Mouse (Mus musculus): ENCODE data around the gene Mrpl55. TPM values are rescaled to one million over a fixed set of nuclear protein-coding genes. Genes with fewer than 3 reads are reported as not detected.
A peak's percentile ranks its signal among the peaks of the same experiment; 100 is the strongest.

Gene Mrpl55
- total and polyA plus RNA-seq, 2 experiments = 25.1 to 37.7 TPM

- Histone ChIP-seq H3K4me1 (ENCODE audit: control insufficient read depth, insufficient read depth, low read length) (peaks cover 4% of the 10 kb centered on the region; the same call in 1 of the 2 replicates), H3K27me3 (ENCODE audit: control insufficient read depth, insufficient read depth, low read length) (no peaks in the 10 kb centered on the region), H3K4me3 (ENCODE audit: insufficient read depth, low read depth, low read length) (no peak overlapping the region), H3K9ac (ENCODE audit: low read depth, low read length) (no peak overlapping the region), H3K36me3 (ENCODE audit: control insufficient read depth, insufficient read depth, low read length) (peaks cover 3% of the 10 kb centered on the region; the same call in 1 of the 2 replicates), H3K27ac (replicated peaks; ENCODE audit: insufficient read depth, low read depth, low read length) (no peak overlapping the region), H3K79me2 (ENCODE audit: control insufficient read depth, insufficient read depth, low read length) (no peaks in the 10 kb centered on the region)
- no peak for DNase-seq (ENCODE audit: extremely low read depth, low read depth, low spot score)
- TF ChIP-seq CTCF (IDR thresholded peaks at IDR 0.05; ENCODE audit: low read depth, low read length) (0 out of 2 replicates have a peak, but pooled peaks have one; percentile 16), POLR2A (IDR thresholded peaks at IDR 0.05; ENCODE audit: extremely low read depth, insufficient read depth, low read length) (no peak)
- 83% methylated on average over 5 of the region's 5 CpGs for WGBS
Measured at GRCm38 (mm10) chr11:59161398-59161797, 40.9 kb upstream of the Mrpl55 start.

- no peaks in the 10 kb centered on the region for H3K79me2 ChIP-seq (ENCODE audit: control insufficient read depth, insufficient read depth, low read length)
- H3K4me3 ChIP-seq (ENCODE audit: insufficient read depth, low read depth, low read length) = peak overlapping the region; percentile 42
- H3K4me1 ChIP-seq (ENCODE audit: control insufficient read depth, insufficient read depth, low read length) = peaks cover 4% of the 10 kb centered on the region; the same call in 1 of the 2 replicates
- peaks cover 3% of the 10 kb centered on the region; the same call in 1 of the 2 replicates for H3K36me3 ChIP-seq (ENCODE audit: control insufficient read depth, insufficient read depth, low read length)
- 36% methylated on average over 9 of the region's 9 CpGs for WGBS
- H3K27ac ChIP-seq (replicated peaks; ENCODE audit: insufficient read depth, low read depth, low read length) = peak overlapping the region; percentile 46
- TF ChIP-seq POLR2A (IDR thresholded peaks at IDR 0.05; ENCODE audit: extremely low read depth, insufficient read depth, low read length) (no peak), CTCF (IDR thresholded peaks at IDR 0.05; ENCODE audit: low read depth, low read length) (no peak)
- peak overlapping the region; percentile 7; the same call in 1 of the 2 replicates for H3K9ac ChIP-seq (ENCODE audit: low read depth, low read length)
- peak; percentile 16 for DNase-seq (ENCODE audit: extremely low read depth, low read depth, low spot score)
- no peaks in the 10 kb centered on the region for H3K27me3 ChIP-seq (ENCODE audit: control insufficient read depth, insufficient read depth, low read length)
Measured at GRCm38 (mm10) chr11:59162443-59163254, 39.6 kb upstream of the Mrpl55 start.

DNA sequence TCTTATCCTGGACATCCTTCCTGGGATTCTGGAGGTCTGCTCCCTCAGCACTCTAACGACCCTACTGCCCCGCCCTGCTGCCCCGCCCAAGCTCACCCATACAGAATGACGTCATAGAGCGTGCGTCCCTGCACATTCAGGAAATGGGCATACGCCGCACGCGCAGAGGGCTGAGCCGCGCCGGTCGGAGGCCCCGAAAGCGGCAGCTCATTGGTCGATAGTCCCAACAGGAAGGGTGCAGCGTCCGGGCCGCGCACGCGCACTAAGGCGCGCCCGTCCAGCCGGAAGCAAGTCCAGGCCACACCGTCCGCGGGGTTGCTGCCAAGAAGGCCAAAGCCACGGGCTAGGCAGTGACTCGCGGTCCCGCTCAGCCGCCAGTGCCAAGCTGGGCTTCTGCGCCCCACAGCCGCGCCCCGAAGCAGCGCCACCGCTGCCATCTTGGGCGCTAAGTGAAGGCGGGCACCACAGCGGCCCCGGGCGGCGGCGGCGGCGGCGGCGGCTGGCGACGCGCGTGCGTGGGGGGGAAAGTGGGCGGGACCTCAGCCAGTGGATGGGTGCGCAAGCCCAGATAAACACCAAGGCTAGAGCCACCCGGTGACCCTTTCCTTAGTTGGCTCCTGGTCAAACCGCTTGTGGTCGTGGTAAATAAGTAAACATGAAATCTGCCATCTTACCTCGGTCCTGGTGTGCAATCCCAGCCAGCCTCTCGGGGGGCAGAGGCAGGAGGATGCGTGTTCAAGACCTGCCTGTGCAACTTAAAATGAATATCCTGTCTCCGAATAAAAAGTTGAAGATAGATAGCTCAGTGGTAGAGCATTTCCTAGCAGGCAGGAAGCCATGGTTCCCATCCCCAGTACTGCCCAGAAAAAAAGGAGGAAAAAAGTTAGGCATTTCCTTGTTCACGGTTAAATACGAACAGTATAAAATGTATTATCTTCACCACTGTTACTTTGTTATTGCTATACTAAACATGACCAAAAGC lies 38.7 kb upstream of the Mrpl55 start, which contains the start of gene Iba57:
Gene Iba57, minus strand, starts transcription at position 485 of the 982 bp plus-strand sequence.
- Histone ChIP-seq H3K79me2 (ENCODE audit: control insufficient read depth, insufficient read depth, low read length) (no peaks in the 10 kb centered on the region), H3K4me3 (ENCODE audit: insufficient read depth, low read depth, low read length) (peak within 1 kb of the TSS; percentile 67), H3K9ac (ENCODE audit: low read depth, low read length) (peak within 1 kb of the TSS; percentile 96), H3K4me1 (ENCODE audit: control insufficient read depth, insufficient read depth, low read length) (peaks cover 4% of the 10 kb centered on the region; the same call in 1 of the 2 replicates), H3K27me3 (ENCODE audit: control insufficient read depth, insufficient read depth, low read length) (no peaks in the 10 kb centered on the region), H3K27ac (replicated peaks; ENCODE audit: insufficient read depth, low read depth, low read length) (peak within 1 kb of the TSS; percentile 91), H3K36me3 (ENCODE audit: control insufficient read depth, insufficient read depth, low read length) (no peaks in the 10 kb centered on the region)
- 2% methylated on average over 68 of the region's 68 CpGs for WGBS
- peak; percentile 92 for DNase-seq (ENCODE audit: extremely low read depth, low read depth, low spot score)
- TF ChIP-seq CTCF (IDR thresholded peaks at IDR 0.05; ENCODE audit: low read depth, low read length) (peak; percentile 10; the same call in 1 of the 2 replicates), POLR2A (IDR thresholded peaks at IDR 0.05; ENCODE audit: extremely low read depth, insufficient read depth, low read length) (peak; percentile 59; the same call in 1 of the 2 replicates)

- WGBS = 83% methylated on average over 9 of the region's 9 CpGs
- DNase-seq (ENCODE audit: extremely low read depth, low read depth, low spot score) = no peak
- Histone ChIP-seq H3K79me2 (ENCODE audit: control insufficient read depth, insufficient read depth, low read length) (no peaks in the 10 kb centered on the region), H3K9ac (ENCODE audit: low read depth, low read length) (no peak overlapping the region), H3K4me1 (ENCODE audit: control insufficient read depth, insufficient read depth, low read length) (peaks cover 4% of the 10 kb centered on the region; the same call in 1 of the 2 replicates), H3K27me3 (ENCODE audit: control insufficient read depth, insufficient read depth, low read length) (no peaks in the 10 kb centered on the region), H3K27ac (replicated peaks; ENCODE audit: insufficient read depth, low read depth, low read length) (peak overlapping the region; percentile 83), H3K4me3 (ENCODE audit: insufficient read depth, low read depth, low read length) (no peak overlapping the region), H3K36me3 (ENCODE audit: control insufficient read depth, insufficient read depth, low read length) (no peaks in the 10 kb centered on the region)
- no peak for TF ChIP-seq CTCF (IDR thresholded peaks at IDR 0.05; ENCODE audit: low read depth, low read length)
- no peak for TF ChIP-seq POLR2A (IDR thresholded peaks at IDR 0.05; ENCODE audit: extremely low read depth, insufficient read depth, low read length)
Measured at GRCm38 (mm10) chr11:59164384-59164783, 37.9 kb upstream of the Mrpl55 start.

DNA sequence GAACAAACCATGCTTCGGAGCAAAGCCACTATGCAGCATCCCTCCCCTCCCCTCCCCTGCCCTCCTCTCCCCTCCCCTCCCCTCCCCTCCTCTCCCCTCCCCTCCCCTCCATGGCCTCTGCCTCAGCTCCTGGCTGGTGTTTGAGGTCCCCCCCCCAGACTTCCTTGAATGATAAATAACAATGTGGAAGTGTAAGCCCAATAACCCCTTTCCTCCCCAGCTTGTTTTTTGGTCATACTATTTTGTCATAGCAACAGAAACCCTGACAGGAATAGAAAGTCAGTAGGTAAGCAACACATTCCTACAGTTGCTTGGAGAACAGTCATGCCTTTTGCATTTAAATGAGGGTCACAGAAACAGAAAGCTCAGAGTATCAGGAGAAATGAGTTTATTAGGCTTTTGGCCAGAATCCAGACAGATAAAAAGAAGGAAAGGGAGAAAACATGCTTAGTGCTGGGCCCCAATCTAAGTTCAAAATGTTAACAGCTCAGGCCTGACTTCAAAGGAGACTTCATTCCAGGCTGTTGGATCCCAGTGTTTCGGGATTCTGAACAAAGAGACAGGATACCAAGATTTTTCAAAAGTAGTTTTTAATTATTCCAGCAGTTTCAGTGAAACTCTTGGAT lies 36.6 kb upstream of the Mrpl55 start:
- H3K27me3 ChIP-seq (ENCODE audit: control insufficient read depth, insufficient read depth, low read length) = no peaks in the 10 kb centered on the region
- H3K4me1 ChIP-seq (ENCODE audit: control insufficient read depth, insufficient read depth, low read length) = peaks cover 4% of the 10 kb centered on the region; the same call in 1 of the 2 replicates
- DNase-seq (ENCODE audit: extremely low read depth, low read depth, low spot score) = peak; percentile 26
- 84% methylated on average over 2 of the region's 2 CpGs for WGBS
- H3K36me3 ChIP-seq (ENCODE audit: control insufficient read depth, insufficient read depth, low read length) = no peaks in the 10 kb centered on the region
- no peaks in the 10 kb centered on the region for H3K79me2 ChIP-seq (ENCODE audit: control insufficient read depth, insufficient read depth, low read length)
- no peak overlapping the region for H3K9ac ChIP-seq (ENCODE audit: low read depth, low read length)
- no peak overlapping the region for H3K4me3 ChIP-seq (ENCODE audit: insufficient read depth, low read depth, low read length)
- no peak for TF ChIP-seq CTCF (IDR thresholded peaks at IDR 0.05; ENCODE audit: low read depth, low read length)
- no peak for TF ChIP-seq POLR2A (IDR thresholded peaks at IDR 0.05; ENCODE audit: extremely low read depth, insufficient read depth, low read length)
- no peak overlapping the region for H3K27ac ChIP-seq (replicated peaks; ENCODE audit: insufficient read depth, low read depth, low read length)

Measured in liver, adult 2 months (tissue).